Mouse (Mus musculus) heart, embryonic 14.5 days (tissue): ENCODE measurements around the gene H2-DMa. TPM values are rescaled to one million over a fixed set of nuclear protein-coding genes. Genes with fewer than 3 reads are reported as not detected.
A peak's percentile ranks its signal among the peaks of the same experiment; 100 is the strongest.

Experiments
- ATAC-seq: fragments of 200-750 bp; cut with Nextera tagmentation; 2 replicates; pipeline ENCODE4 v1.8.0; 2017; ENCODE audit warnings: low read depth, moderate TSS enrichment; ENCODE audit not compliant: insufficient number of reproducible peaks, insufficient read depth, low FRiP score
- H3K27ac ChIP-seq, 2 experiments: fragments of 200-500 bp in 1 of 2; fragments of 300-500 bp in 1 of 2; sonication (generic) in 1 of 2; replicated peaks in 1 of 2; 2 replicates each; pipeline ENCODE4 v1.5.1; 2012 to 2014; ENCODE audit warnings: low read depth in 2 of 2, low read length in 2 of 2, control low read depth in 1 of 2, mild to moderate bottlenecking in 1 of 2, mixed read lengths in 1 of 2; ENCODE audit not compliant: control insufficient read depth in 1 of 2, insufficient read depth in 1 of 2
- H3K27me3 ChIP-seq: fragments of 300-500 bp; sonication (generic); 2 replicates; pipeline ENCODE4 v1.6.1; 2014; ENCODE audit warnings: mild to moderate bottlenecking, low read length, control low read depth; ENCODE audit not compliant: control insufficient read depth, insufficient read depth
- H3K36me3 ChIP-seq: fragments of 300-500 bp; sonication (generic); 2 replicates; pipeline ENCODE4 v1.6.1; 2014; ENCODE audit warnings: mild to moderate bottlenecking, control low read depth, low read length, mixed read lengths; ENCODE audit not compliant: control insufficient read depth, insufficient read depth
- H3K4me1 ChIP-seq, 2 experiments: fragments of 200-500 bp in 1 of 2; fragments of 300-500 bp in 1 of 2; sonication (generic) in 1 of 2; 2 replicates each; pipeline ENCODE4 v1.6.1; 2012 to 2014; ENCODE audit warnings: low read length in 2 of 2, control low read depth in 1 of 2, mixed read lengths in 1 of 2; ENCODE audit not compliant: control insufficient read depth in 2 of 2, insufficient read depth in 2 of 2
- H3K4me2 ChIP-seq: fragments of 300-500 bp; sonication (generic); 2 replicates; pipeline ENCODE4 v1.6.1; 2014; ENCODE audit warnings: mild to moderate bottlenecking, low read length
- H3K4me3 ChIP-seq, 2 experiments: fragments of 200-500 bp in 1 of 2; fragments of 300-500 bp in 1 of 2; sonication (generic) in 1 of 2; 2 replicates each; pipeline ENCODE4 v1.5.1; 2012 to 2014; ENCODE audit warnings: low read length in 2 of 2, mild to moderate bottlenecking in 2 of 2, control low read depth in 1 of 2, low read depth in 1 of 2, moderate library complexity in 1 of 2; ENCODE audit not compliant: control insufficient read depth in 1 of 2, insufficient read depth in 1 of 2
- H3K9ac ChIP-seq: fragments of 300-500 bp; sonication (generic); 2 replicates; pipeline ENCODE4 v1.6.1; 2014; ENCODE audit warnings: mild to moderate bottlenecking, low read length
- H3K9me3 ChIP-seq: fragments of 300-500 bp; sonication (generic); 2 replicates; pipeline ENCODE4 v1.6.1; 2016; ENCODE audit warnings: low read length, control low read depth; ENCODE audit not compliant: control insufficient read depth
- WGBS: fragments of 180-500 bp; shearing (Covaris S2); extraction: QIAGEN DNeasy Blood & Tissue Kit; methylation state at CpG from one replicate; pipeline ENCODE4 v1.1.7; 2014; 5-methylcytosine and 5-hydroxymethylcytosine counted together
- polyA plus RNA-seq: library from polyadenylated mRNA; unstranded; fragments of >200 nt; fragmentation: Nextera tagmentation; extraction: Ambion mirVana; gene quantifications from 2 replicates; pipeline ENCODE4 v1.2.1, GENCODE M21; 2014

H2-DMa gene
- polyA plus RNA-seq, 1 experiment from 2014 or later = 5.7 TPM

DNA sequence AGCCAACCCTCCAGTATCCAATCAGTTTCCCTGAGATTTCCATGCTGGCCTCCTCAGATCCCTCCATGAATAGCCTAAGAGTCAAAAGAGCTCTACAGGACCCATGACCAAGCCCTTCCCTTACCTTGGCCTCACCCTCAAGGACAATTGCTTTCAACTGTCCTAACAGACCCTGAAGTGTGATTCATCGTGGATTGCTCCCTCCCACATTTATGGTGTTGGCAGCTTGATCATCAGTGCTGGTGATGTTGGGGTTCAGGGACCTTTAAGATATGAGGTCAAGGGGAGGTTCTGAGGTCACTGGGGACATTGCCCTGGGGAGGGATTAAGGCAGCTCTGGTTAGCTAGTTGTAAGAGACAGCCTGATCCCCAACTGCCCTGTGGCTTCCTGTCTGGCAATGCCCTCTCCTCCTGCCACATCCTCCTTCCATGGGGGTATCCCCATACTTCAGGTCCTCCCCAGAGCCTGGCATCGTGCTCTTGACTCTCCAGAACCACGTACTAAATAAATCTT, 22.8 kb upstream of the H2-DMa start:
- Histone ChIP-seq H3K27me3 (no peaks in the 10 kb centered on the region), H3K36me3 (no peaks in the 10 kb centered on the region), H3K4me2 (no peak overlapping the region), H3K4me1 (peaks cover 6 to 15% of the 10 kb centered on the region in 2 experiments; a peak in 2 of 4 replicates), H3K9ac (no peak overlapping the region), H3K27ac (no peak overlapping the region), H3K4me3 (no peak overlapping the region), H3K9me3 (no peaks in the 10 kb centered on the region)
- 65% methylated on average over 3 of the region's 3 CpGs for WGBS
- ATAC-seq = no peak

DNA sequence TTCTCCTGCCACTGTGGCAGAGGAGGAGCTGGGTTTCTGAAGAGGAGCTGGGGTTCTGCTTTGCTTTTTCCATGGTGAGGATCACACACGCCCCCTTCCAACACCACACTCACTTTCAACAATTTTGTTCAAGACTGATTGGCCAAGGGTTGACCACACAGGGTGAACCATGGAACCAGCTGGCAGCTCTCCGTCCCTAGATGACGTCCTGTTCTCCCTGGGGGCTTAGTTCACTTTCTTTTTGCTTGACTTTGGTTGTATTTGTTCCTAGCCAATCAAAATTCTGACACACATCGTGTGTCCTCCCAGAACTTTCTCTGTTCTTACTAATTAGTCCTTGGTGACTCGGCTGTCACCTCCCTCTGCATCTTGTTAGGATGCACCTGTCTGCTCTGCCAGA, 22.1 kb upstream of the H2-DMa start:
- H3K27me3 ChIP-seq = no peaks in the 10 kb centered on the region
- H3K4me2 ChIP-seq = no peak overlapping the region
- WGBS = 68% methylated on average over 5 of the region's 5 CpGs
- H3K4me3 ChIP-seq = no peak overlapping the region
- peaks cover 6 to 13% of the 10 kb centered on the region in 2 experiments; a peak in 2 of 4 replicates for H3K4me1 ChIP-seq
- H3K36me3 ChIP-seq = no peaks in the 10 kb centered on the region
- H3K9ac ChIP-seq = no peak overlapping the region
- no peaks in the 10 kb centered on the region for H3K9me3 ChIP-seq
- no peak for ATAC-seq
- H3K27ac ChIP-seq = no peak overlapping the region

DNA sequence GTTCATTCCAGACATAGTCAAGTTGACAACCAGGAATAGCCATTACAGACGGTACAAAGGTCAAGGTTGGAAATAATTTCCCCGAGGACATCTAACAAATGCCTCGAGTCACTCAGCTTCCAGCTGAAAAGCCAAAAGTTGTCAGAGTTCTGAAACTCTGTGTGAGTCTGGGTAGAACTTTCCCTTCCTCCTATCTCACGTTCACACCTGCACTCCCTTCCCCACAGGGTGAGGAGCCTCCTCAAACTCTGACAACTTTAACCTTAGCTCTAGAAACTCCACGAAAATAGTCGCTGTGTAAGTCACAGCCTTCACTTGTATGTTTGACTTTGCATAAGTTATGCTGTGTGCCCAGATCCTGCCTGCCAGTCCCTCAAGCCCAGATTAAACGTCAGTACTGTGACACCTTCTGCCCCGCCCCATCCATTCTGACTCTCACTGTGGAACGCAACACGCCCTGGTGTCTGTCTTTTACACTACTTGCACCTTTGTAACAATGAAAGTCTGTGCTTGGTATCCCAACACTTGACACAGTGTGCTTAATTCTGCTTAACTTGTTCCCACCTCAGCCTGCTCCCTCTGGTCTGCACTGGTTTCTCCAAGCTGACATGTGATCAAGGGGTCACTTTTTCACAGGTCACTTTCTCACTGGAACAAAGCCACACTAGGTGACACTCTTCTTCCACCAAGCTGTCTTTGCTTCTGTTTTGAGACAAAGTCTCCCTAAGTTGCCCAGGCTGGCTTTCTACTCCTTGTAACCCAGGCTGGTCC, 20.4 kb upstream of the H2-DMa start:
- Histone ChIP-seq H3K27me3 (no peaks in the 10 kb centered on the region), H3K27ac (0 out of 4 replicates have a peak overlapping the region, but pooled peaks of 1 of the 2 experiments have one; percentile 14), H3K4me3 (no peak overlapping the region), H3K9me3 (no peaks in the 10 kb centered on the region), H3K36me3 (no peaks in the 10 kb centered on the region), H3K9ac (no peak overlapping the region), H3K4me1 (peaks cover 5 to 6% of the 10 kb centered on the region in 2 experiments; a peak in 2 of 4 replicates), H3K4me2 (no peak overlapping the region)
- no peak for ATAC-seq
- WGBS = 36% methylated on average over 10 of the region's 10 CpGs

DNA sequence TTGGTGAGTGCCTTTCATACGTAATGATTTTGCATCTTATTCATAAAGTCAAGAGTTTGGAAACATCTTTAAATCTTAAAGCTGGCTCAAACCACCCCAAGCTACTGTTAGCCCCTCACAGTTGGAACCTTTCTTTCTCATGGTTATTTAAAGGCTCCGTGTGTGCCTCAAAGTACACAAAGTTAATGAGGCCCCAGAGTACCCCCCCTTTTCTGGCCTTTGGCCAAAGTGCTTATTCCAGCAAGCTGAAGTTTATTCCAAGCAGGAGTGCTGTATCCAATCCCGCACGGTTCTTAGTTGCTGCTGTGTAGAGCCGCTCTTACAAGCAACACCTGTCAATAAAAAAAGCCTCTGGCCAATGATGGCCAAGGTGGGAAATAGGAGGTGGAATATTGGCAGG, 19.8 kb upstream of the H2-DMa start:
- H3K9ac ChIP-seq = no peak overlapping the region
- 58% methylated on average over 5 of the region's 5 CpGs for WGBS
- no peak overlapping the region for H3K27ac ChIP-seq
- ATAC-seq = no peak
- no peaks in the 10 kb centered on the region for H3K27me3 ChIP-seq
- no peaks in the 10 kb centered on the region for H3K9me3 ChIP-seq
- H3K4me2 ChIP-seq = no peak overlapping the region
- peaks cover 5 to 6% of the 10 kb centered on the region in 2 experiments; a peak in 1 of 4 replicates for H3K4me1 ChIP-seq
- no peak overlapping the region for H3K4me3 ChIP-seq
- H3K36me3 ChIP-seq = no peaks in the 10 kb centered on the region

DNA sequence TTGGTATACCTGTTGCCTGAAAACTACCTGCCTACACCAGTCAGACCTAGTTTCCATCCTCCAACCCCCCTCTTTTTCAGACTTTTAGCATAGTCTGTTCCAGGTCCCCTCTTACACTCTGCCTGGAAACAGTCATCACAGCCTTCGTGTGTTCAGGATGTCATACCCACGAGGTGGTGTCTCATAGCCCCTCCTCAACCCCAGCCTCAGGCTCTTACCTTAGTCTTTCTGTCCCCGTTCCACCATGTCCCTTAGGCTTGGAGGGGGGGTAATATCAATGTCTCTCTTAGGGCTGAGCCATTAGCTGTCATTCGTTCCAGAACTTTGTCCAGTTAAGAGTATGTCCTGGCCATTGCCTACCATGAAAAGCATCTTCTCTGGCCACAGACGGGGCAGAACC, 18.2 kb upstream of the H2-DMa start:
- WGBS = 26% methylated on average over 5 of the region's 5 CpGs
- Histone ChIP-seq H3K4me1 (peaks cover 5 to 6% of the 10 kb centered on the region in 2 experiments; a peak in 1 of 4 replicates), H3K4me2 (no peak overlapping the region), H3K4me3 (no peak overlapping the region), H3K36me3 (no peaks in the 10 kb centered on the region), H3K9ac (no peak overlapping the region), H3K27ac (no peak overlapping the region), H3K27me3 (no peaks in the 10 kb centered on the region), H3K9me3 (no peaks in the 10 kb centered on the region)
- 0 out of 2 replicates have a peak, but pooled peaks have one; percentile 11 for ATAC-seq

DNA sequence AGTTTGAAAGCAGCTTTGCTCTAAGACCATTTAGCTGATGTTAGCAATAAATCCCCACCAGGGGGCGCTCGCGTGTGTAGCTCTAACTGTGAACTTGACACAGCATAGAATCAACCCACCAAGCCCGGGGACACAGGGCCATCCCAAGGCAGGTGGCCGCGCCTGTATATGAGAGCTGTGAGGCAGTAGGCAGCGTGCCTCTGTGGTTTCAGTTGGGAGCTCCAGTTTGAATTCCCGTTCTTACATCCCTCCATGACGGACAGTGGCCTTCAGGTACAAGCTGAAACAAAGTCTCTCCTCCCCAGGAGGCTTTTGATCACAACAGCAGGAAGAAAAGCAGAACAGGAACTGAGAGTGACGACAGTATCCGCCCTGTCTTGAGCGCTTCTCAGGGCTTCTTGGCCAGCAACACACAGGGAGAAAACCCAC, 17.7 kb upstream of the H2-DMa start:
- peak overlapping the region in 1 of 2 experiments; percentile 19; a peak in 2 of 4 replicates for H3K4me3 ChIP-seq
- no peak overlapping the region for H3K27ac ChIP-seq
- no peaks in the 10 kb centered on the region for H3K36me3 ChIP-seq
- WGBS = 6% methylated on average over 12 of the region's 12 CpGs
- ATAC-seq = peak; percentile 70
- H3K27me3 ChIP-seq = no peaks in the 10 kb centered on the region
- H3K4me1 ChIP-seq = peaks cover 5 to 6% of the 10 kb centered on the region in 2 experiments; a peak in 1 of 4 replicates
- H3K4me2 ChIP-seq = peak overlapping the region; percentile 51
- no peak overlapping the region for H3K9ac ChIP-seq
- no peaks in the 10 kb centered on the region for H3K9me3 ChIP-seq

DNA sequence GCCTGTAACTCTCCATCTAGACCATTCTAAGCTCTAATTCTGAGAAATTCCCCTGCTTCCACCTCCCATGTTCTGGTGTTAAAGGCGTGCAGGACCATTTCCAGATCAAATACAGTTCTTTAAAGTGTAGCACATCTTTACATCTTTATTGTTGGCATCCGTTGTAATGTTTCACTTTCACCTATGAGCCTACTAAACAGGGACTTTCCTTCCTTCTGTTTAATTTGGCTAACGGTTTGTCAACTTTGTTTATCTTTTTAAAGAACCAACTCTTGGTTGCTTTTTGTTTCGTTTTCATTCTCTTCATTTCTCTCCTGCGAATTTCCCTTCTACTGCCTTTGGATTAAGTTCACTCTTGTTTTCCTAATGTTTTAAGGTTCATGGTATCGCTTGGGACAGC, 16.5 kb upstream of the H2-DMa start:
- Histone ChIP-seq H3K9me3 (no peaks in the 10 kb centered on the region), H3K27me3 (no peaks in the 10 kb centered on the region), H3K27ac (no peak overlapping the region), H3K4me3 (no peak overlapping the region), H3K4me1 (peaks cover 5 to 6% of the 10 kb centered on the region in 2 experiments; a peak in 1 of 4 replicates), H3K36me3 (no peaks in the 10 kb centered on the region), H3K9ac (no peak overlapping the region), H3K4me2 (no peak overlapping the region)
- ATAC-seq = no peak
- WGBS = 72% methylated on average over 6 of the region's 6 CpGs
